Mouse (Mus musculus) brown adipose tissue, adult 24 weeks (tissue): ENCODE results near the gene Scaf1. TPM values are rescaled to one million over a fixed set of nuclear protein-coding genes. Genes with fewer than 3 reads are reported as not detected.

Experiments used
- H3K27ac ChIP-seq: fragments of 200-500 bp; replicated peaks from 2 replicates; pipeline ENCODE4 v1.5.1; 2012; ENCODE audit warnings: low read depth, mild to moderate bottlenecking, low read length
- H3K4me1 ChIP-seq: fragments of 200-500 bp; 2 replicates; pipeline ENCODE4 v1.6.1; 2012; ENCODE audit warnings: low read length, mixed read lengths; ENCODE audit not compliant: control insufficient read depth, insufficient read depth, insufficient read length
- H3K4me3 ChIP-seq: fragments of 200-500 bp; 2 replicates; pipeline ENCODE4 v1.5.1; 2012; ENCODE audit warnings: low read depth, mild to moderate bottlenecking, low read length, moderate library complexity; ENCODE audit not compliant: insufficient read depth
- polyA plus RNA-seq: library from polyadenylated mRNA; stranded (reverse); fragments of >200 nt; gene quantifications from 2 replicates; pipeline ENCODE4 v1.2.4, GENCODE M21; 2012; ENCODE audit not compliant: missing spikeins, insufficient read depth, insufficient read length

Gene Scaf1
- polyA plus RNA-seq, 1 experiment = 27.5 TPM

- no peak overlapping the region for H3K4me3 ChIP-seq
Observed at GRCm38 (mm10) chr7:45013366-45014095, 2.6 kb downstream of the Scaf1 start.

GRCm38 (mm10) chr7:45012824-45013223 is 3.3 kb downstream of the Scaf1 start:
- H3K4me1 ChIP-seq = peaks cover 6% of the 10 kb centered on the region; the same call in 1 of the 2 replicates

More at GRCm38 (mm10) chr7:45013366-45014095, 2.6 kb downstream of the Scaf1 start:
- Histone ChIP-seq H3K4me1 (peaks cover 6% of the 10 kb centered on the region; the same call in 1 of the 2 replicates), H3K27ac (peak overlapping the region; percentile 53)

GRCm38 (mm10) chr7:45012011-45012410 is 4.2 kb downstream of the Scaf1 start:
- H3K27ac ChIP-seq = no peak overlapping the region
- no peak overlapping the region for H3K4me3 ChIP-seq
- H3K4me1 ChIP-seq = peaks cover 6% of the 10 kb centered on the region; the same call in 1 of the 2 replicates

More at GRCm38 (mm10) chr7:45012824-45013223, 3.3 kb downstream of the Scaf1 start:
- peak overlapping the region; percentile 53 for H3K27ac ChIP-seq
- H3K4me3 ChIP-seq = no peak overlapping the region

- H3K4me3 ChIP-seq = no peak overlapping the region
- no peak overlapping the region for H3K27ac ChIP-seq
- H3K4me1 ChIP-seq = peaks cover 1% of the 10 kb centered on the region; the same call in 1 of the 2 replicates
Observed at GRCm38 (mm10) chr7:45008411-45008810, 7.8 kb downstream of the Scaf1 start.

GRCm38 (mm10) chr7:45007846-45008245 is 8.3 kb downstream of the Scaf1 start:
- no peaks in the 10 kb centered on the region; the same call in 1 of the 2 replicates for H3K4me1 ChIP-seq
- H3K4me3 ChIP-seq = no peak overlapping the region
- no peak overlapping the region for H3K27ac ChIP-seq

GRCm38 (mm10) chr7:45007141-45007540 is 9.0 kb downstream of the Scaf1 start:
- Histone ChIP-seq H3K4me3 (no peak overlapping the region), H3K4me1 (no peaks in the 10 kb centered on the region), H3K27ac (no peak overlapping the region)

- Histone ChIP-seq H3K27ac (no peak overlapping the region), H3K4me3 (no peak overlapping the region), H3K4me1 (no peaks in the 10 kb centered on the region)
Observed at GRCm38 (mm10) chr7:45006503-45006902, 9.7 kb downstream of the Scaf1 start.

- no peak overlapping the region for H3K27ac ChIP-seq
- H3K4me1 ChIP-seq = no peaks in the 10 kb centered on the region
Observed at GRCm38 (mm10) chr7:45005321-45005992, 10.7 kb downstream of the Scaf1 start.

GRCm38 (mm10) chr7:45004546-45004945 is 11.6 kb downstream of the Scaf1 start:
- no peak overlapping the region for H3K4me3 ChIP-seq
- H3K27ac ChIP-seq = no peak overlapping the region
- H3K4me1 ChIP-seq = peaks cover under 1% of the 10 kb centered on the region; the same call in 1 of the 2 replicates

More at GRCm38 (mm10) chr7:45005321-45005992, 10.7 kb downstream of the Scaf1 start:
- H3K4me3 ChIP-seq = no peak overlapping the region

GRCm38 (mm10) chr7:45002440-45002839 is 13.7 kb downstream of the Scaf1 start:
- no peak overlapping the region for H3K4me3 ChIP-seq

GRCm38 (mm10) chr7:45000539-45001114 is 15.5 kb downstream of the Scaf1 start:
- Histone ChIP-seq H3K4me1 (peaks cover 10% of the 10 kb centered on the region), H3K27ac (no peak overlapping the region)

More at GRCm38 (mm10) chr7:45002440-45002839, 13.7 kb downstream of the Scaf1 start:
- H3K4me1 ChIP-seq = peaks cover 6% of the 10 kb centered on the region
- no peak overlapping the region for H3K27ac ChIP-seq

GRCm38 (mm10) chr7:44999753-45000152 is 16.4 kb downstream of the Scaf1 start:
- H3K27ac ChIP-seq = peak overlapping the region; percentile 82

More at GRCm38 (mm10) chr7:45000539-45001114, 15.5 kb downstream of the Scaf1 start:
- no peak overlapping the region for H3K4me3 ChIP-seq

GRCm38 (mm10) chr7:44998501-44998955 is 17.6 kb downstream of the Scaf1 start, which contains the start of gene Bcl2l12:
TSS of gene Bcl2l12 (minus strand) at chr7:44998712.
- Histone ChIP-seq H3K27ac (peak within 1 kb of the TSS; percentile 93), H3K4me1 (peaks cover 10% of the 10 kb centered on the region), H3K4me3 (peak within 1 kb of the TSS; percentile 85)

More at GRCm38 (mm10) chr7:44999753-45000152, 16.4 kb downstream of the Scaf1 start:
- H3K4me3 ChIP-seq = peak overlapping the region; percentile 14
- peaks cover 10% of the 10 kb centered on the region for H3K4me1 ChIP-seq

GRCm38 (mm10) chr7:44997940-44998428 is 18.2 kb downstream of the Scaf1 start:
- Histone ChIP-seq H3K4me3 (peak overlapping the region; percentile 85), H3K4me1 (peaks cover 10% of the 10 kb centered on the region), H3K27ac (peak overlapping the region; percentile 93)
